Mouse (Mus musculus): ENCODE measurements around the gene Mef2b.
"Not testable (repeated sequence)": the region's sequence is repeated elsewhere in the genome, so short reads cannot be mapped to it uniquely, and the experiment has no call there.

Gene Mef2b

DNA sequence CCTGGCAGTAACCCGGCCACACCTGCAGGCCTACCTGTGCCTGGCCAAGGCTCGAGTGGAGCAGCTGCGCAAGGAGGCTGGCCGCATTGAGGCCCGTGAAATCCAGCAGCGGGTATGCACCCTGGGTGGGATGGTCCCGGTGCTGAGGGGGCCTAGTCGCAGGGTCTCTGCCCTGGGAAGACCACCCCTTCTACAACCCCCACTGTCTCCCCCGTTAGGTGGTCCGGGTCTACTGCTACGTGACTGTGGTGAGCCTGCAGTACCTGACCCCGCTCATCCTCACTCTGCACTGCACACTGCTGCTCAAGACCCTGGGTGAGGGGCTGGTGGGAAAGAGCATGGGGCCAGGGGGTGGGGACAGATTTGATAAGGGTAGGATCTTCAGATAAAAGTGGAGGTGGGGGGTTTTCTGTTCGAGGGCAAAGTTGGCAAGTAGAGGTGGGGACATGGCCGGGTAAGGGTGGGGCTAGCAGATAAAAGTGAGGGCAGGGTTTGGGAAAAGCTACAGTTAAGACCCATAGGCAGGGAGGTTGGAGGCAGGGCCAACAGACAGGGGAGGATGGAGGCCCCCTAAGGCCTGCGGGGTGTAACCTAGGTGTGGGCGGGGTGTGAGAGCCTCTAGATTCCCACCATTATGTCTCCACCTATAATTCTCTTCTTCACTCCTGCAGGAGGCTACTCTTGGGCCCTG, 41.8 kb downstream of the Mef2b start:
- no peak for DNase-seq (ENCODE audit: low read depth)

DNA sequence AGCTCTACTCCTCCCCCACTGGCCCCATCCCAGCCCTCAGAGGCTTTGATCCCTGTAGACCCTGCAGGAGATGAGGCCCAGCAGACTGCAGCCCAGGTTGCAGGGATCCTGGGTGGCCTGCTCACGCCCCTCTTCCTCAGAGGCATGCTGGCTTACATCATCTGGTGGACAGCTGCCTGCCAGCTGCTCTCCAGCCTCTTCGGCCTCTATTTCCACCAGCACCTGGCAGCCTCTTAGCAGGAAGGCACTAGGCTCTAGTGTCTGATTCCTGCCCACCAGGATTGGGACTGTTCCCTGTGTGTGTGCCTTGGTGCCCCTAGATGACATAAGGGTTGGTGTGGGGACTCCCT, 42.4 kb downstream of the Mef2b start:
- no peak for DNase-seq (ENCODE audit: low read depth)

DNA sequence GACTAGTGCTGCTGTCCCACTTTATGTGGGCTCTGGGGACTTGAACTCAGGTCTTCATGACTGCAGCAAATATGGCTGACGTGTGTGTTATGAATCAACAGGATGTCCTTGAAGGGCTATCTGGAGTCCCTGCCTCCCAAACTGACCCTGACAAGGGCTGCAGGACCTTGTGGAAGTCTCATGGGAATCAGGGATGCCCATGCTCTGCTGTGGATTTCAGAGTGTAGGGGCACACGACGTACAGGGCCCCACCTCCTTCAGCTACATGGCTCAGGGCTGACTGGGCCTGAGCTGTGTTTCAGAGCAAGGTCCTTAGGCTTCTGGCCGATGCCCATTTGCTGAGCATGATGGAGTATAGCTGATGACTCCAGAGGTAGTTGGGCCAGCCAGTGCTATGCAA, 43.7 kb downstream of the Mef2b start:
- DNase-seq (ENCODE audit: low read depth) = no peak

DNA sequence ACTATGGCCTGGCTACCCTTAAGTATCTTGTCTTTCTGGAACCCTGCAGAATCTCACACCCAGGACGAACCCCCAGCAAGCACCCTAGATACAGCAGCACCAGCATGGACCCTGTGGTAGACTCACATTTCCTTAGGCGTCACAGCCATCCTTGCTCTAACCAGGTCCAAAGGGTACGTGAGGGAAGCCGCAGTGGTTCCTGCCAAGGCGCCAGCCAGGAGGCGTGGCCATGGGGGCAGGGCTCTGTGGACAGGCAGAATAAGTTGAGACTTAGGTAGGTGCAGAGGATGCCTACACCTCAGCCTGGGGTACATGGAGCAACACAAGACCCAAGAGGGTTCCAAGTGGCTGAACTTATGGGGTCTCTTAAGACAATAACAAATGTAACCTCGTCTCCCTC, 49.2 kb downstream of the Mef2b start:
- DNase-seq (ENCODE audit: low read depth) = no peak

DNA sequence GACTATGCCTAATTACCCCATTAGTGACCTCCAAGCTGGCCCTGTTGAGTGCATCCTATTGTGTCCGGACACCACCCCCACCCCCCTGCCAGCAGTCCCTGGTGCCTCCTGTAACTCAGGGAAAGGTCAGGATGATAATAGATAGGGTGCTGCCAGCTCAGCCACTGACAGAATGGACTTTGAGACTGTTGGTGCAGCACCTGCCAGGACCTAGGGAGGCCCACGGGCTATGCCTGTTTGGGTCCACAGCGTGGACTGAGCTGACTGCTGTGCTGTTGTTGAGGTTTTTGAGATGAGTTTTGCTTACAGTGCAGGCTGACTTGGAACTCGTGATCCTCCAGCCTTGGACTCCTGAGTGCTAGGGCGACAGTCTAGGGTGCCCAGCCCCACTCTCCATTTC, 53.7 kb downstream of the Mef2b start:
- DNase-seq (ENCODE audit: low read depth) = no peak

DNA sequence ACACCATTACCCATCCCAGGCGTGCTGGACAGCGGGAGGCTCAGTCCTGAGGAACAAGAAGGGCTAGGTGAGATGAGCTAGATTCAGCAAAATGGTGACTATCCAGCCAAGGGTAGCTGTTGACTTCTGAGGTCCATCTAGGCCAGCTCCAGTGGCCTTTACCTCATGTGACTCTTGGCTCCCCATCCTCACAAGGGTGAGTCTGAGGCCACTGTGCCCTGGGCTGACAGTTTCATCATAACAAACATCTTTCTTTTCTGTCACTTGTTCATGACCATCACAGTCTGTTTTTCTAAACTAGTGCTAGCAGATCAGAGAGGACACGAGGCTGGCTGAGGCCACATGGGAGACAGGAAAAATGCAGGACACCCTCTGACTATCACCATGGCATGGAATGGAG, 54.7 kb downstream of the Mef2b start:
- no peak for DNase-seq (ENCODE audit: low read depth)

DNA sequence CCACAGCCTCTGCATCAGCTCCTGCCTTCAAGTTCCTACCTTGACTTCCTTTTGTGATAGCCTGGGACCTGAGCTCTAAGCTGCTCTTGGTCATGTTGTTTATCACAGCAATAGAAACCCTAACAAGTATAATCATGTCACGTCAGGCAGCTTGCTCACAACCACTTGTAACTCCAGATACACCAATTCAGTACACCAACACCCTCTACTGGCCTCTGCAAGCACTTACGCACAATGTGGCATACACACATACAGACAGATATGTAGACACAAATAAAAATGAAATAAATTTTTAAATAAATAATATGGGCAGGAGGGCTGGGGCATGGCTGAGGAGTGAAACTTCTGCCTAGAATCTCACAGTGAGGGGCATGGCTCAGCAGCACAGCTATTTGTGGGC, 56.3 kb downstream of the Mef2b start:
- DNase-seq (ENCODE audit: low read depth) = no peak

DNA sequence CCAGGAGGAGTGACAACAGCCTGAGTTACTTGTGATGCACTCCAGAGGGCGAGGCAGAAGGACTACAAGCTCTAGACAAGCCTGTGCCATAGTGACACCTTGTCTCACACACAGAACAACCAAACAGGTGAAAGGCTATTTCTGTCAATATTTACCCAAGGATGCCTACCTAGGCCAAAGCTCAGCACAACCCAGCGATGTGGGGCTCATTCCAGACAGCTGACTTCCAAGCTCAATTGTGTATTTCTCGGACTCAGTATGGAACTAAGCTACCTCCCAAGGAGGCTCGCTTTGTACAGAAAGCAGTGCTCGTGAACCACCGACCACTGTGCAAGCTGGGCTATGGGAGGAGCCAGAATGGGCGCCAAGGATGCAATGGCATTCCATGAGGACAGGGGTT, 58.1 kb downstream of the Mef2b start:
- DNase-seq (ENCODE audit: low read depth) = no peak

DNA sequence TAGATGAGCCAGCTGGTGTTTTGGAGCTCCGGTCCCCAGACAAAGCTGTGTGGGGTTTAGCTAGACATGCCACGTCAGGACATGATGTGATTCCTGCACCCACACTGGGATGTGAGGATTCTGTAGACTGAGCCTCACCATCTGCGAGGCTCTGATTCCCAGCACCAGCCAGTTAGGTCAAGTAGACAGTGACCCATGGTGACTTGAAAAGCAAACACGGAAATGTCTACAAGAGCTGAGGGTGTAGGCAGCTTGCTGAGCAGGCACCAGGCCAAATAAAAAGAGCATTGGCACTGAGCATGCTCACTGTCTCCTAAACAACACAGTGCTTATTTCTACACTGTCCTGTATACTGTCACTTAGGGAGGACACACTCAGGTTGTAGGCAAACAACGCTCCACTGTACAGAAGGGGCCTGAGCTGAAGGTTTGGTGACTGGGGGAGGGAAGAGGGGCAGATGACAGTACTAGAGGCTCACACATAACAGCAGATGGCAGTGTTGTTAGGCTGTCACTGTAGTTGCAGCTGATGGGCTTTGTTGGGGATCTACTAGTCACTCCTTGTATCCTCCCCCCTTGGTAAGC, 60.7 kb downstream of the Mef2b start:
- DNase-seq (ENCODE audit: low read depth) = peak; percentile 35

DNA sequence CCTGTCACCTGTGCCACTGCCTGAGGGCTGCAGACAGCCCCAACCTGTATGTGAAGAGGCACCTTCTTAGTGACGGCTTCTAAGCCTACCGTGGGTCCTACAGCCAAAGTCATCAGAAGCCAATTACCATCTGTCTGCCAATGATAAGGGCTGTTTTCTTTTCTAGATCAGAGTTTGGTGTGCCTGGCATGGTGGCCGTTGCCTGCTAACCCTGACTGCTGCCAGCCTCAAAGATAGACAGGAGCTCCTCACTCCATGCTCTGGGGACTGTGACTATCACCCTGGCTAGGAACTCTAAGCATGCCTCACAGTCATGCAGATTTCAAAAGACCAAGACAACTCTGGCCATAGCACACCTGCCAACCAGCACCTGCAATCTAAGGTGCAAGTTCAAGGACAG, 61.9 kb downstream of the Mef2b start:
- DNase-seq (ENCODE audit: low read depth) = no peak

DNA sequence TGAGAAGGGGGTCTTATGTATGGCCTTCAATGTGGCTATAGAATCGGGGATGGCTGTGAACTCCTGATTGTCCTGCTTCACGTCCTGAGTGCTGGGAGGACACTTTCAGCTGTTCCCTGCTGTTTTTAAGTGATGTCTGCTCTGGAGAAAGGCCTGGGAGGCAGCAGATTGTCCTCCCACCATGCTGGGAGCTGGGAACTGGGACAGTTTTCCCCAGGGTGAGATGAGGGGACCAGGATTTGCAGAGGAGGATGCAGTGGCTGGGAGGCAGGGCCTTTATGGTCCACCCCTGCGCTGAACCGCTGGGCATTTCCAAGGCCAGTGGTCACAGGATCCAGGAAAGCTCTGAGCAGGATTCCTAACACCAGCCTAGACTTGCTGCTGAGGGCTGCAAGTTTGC, 63.6 kb downstream of the Mef2b start:
- DNase-seq (ENCODE audit: low read depth) = no peak

DNA sequence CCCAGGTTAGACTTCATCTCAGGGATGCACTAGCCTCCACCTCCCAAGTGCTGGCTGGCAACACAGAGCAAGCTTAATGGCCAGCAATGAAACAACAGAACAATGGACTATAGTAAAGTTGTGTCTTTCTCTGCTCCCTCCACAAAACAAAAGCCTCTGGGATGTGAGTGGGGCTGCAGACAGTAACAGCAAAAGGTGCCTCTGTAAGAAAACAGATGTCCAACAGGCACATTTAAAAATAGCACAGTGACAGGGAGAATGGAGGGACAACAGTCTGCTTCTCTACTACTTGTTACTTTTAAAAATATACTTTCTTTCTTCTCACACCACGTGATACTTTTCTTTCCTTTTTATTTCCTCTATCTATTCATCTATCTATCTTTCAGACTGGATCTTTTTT, 65.2 kb downstream of the Mef2b start:
- DNase-seq (ENCODE audit: low read depth) = no peak

DNA sequence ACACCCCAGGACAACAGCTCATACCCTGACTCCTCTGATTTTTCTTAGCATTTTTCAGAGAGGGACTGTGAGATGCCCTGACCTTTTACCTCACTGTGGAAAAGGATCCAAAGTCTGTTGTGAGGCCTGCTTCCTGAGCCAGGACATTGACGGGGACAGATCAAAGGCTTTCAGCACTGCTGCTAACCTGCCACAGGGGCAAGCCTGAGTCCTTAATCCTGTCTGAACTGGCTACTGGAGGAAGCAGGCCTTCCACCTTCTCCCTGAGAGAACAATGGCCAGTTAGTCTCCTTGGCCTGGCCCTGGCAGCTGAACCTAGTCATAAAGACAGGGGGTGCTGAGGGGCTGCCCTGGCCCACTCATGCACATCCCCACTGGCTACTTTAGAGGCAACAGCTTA, 68.6 kb downstream of the Mef2b start:
- no peak for DNase-seq (ENCODE audit: low read depth)

DNA sequence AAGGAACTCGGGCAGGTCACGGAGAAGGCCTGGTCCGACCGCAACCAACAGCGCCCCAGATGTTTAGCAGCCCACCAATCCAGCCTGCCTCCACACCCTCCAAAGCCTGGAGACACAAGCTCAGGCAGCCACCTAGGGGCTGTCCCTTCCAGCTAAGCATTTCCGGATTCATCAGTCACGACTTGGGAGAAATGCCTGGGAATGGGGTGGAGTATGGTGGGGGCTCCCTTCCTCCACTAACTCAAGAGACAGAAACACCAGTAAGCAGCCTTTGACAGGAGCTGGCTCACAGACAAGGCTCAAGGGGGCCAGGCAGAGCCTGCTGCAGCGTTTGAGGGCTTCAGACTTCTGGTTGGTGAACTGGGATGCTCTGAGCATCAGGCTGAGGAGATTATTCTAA, 71.0 kb downstream of the Mef2b start:
- DNase-seq (ENCODE audit: low read depth) = no peak

DNA sequence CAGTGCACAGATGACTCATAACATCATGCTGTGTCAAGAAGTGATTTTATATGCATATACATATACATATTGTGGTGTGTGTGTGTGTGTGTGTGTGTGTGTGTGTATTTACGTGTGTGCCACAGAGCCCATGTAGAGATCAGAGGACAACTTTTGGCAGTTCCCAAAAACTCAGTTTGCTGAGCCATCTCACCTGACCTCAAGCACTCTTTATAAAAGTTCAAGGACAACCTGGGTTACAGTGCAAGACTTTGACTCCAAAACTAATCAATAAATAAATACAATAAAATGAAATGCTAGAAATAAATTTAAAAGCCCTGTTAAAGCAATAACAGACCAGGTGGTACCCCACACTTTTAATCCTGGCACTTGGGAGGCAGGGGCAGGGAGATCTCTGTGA, 71.8 kb downstream of the Mef2b start:
- peak; percentile 18 for DNase-seq (ENCODE audit: low read depth)

DNA sequence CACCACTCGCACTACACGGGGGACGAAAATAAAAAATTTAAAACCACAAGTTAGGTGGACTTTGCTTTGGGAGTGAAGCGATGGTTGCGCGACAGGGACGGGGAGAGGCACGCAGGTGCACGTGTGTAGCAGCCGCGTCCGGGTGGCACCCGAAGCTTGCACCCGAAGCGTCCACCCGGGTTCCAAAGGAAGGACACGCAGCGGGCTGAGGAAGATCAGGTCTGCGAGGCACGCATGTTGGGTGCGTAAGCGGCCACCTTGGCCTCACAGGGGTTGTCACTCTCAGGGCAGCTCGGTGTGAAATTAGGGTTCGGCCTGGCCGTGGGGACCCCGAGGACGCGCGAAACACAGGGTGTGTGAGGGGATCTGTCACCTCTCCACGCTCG, 72.2 kb downstream of the Mef2b start:
- DNase-seq (ENCODE audit: low read depth) = no peak

DNA sequence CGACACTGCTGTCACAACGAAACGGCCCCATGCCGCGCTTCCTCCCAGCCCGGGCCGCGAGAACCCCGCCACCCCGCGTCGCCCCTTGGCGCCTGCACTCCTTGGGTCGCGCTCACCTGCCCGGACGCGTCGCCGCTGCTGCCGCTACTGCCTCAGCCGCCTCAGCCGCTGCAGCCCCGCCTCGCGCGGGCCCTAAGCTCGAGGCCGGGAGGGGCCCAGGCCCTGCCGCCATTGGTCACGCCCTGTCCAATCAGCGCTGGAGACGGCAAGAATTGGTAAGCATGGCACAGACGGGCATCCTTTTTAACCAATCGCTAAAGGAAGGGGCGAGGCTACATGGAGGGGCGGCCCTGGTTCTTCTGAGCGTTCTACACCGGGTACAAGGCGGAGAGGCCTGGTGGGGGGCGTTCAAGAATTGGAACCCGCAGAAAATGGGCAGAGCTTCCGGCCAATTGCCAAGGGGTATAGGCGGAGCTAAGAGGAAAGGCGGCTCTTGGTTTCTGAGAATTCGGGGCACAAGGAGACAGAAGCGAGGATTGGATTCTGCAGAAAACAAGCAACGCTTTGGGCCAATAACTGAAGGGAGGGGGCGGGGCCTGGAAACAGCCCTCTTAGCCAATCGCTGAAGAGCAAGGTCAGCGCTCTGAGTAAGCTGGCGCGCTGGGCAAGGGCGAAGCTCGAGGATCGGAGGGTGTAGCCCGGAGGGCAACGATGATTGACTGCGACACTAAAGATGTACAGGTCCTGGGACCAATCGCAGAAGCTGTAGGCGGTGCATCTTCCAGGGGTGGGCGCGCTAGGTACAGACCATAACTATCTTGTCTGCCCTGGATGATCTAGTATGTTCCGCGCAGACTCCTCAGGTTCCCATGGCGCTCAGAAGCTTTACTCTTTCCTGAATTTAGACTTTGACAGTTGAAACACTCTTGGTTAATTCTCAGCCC, 72.9 kb downstream of the Mef2b start, which contains the start of gene Slc25a42:
Gene Slc25a42 (minus strand): TSS at position 194 of the 944 bp plus-strand sequence.
- DNase-seq (ENCODE audit: low read depth) = peak; percentile 98

DNA sequence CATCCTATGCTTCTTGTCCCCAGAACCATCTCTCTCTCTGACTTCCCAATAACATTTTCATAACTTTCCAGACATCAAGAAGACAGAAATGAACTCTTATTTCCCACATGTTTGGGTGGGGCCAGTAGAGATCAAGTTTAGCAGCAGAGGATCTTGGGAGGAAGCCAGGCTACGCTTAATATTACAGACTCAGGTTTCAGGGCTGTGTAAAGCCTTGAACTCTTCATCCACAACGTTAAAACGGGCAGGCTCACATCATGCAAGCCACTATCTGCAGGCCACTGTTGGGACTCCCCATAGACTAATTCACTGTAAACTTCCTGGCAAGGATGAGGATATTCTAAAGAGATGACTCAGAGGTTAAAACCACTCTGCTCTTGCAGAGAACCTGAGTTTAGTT, 74.9 kb downstream of the Mef2b start:
- no peak for DNase-seq (ENCODE audit: low read depth)

DNA sequence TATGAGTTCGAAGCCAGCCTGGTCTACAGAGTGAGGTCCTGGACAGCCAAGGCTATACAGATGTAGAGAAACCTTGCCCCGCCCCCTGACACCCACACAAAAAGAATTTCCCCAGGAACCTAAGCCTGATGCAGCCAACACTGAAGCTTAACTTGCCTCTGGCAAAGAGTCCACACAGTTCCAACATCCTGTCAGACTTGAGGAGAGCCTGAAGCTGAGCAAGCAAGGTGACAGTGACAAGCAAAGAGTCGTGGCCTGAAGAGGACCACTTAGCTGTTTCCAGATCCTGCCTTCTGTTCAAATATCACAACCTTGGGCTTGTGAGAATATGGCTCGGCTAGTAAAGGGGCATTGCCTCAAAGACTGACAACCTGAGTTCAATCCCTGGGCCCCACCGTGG, 75.6 kb downstream of the Mef2b start:
- no peak for DNase-seq (ENCODE audit: low read depth)

DNA sequence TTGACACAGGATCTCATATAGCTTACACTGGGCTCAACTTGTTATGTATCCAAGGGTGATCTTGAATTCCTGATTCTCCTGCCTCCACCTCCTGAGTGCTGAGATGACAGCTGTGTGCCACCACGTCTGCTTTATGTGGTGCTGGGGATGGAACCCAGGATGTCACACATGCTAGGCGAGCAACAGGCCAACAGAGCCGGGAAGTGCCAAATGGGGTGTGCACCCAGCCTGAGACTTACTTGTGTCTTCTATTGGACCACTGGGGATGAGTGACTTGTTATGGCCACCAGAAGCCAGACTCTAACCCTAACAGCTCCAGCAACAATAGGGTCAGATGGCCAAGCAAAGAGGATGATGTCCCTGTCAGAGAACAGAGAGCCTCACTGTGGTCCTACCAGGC, 76.7 kb downstream of the Mef2b start:
- not testable (repeated sequence) for DNase-seq (ENCODE audit: low read depth)

DNA sequence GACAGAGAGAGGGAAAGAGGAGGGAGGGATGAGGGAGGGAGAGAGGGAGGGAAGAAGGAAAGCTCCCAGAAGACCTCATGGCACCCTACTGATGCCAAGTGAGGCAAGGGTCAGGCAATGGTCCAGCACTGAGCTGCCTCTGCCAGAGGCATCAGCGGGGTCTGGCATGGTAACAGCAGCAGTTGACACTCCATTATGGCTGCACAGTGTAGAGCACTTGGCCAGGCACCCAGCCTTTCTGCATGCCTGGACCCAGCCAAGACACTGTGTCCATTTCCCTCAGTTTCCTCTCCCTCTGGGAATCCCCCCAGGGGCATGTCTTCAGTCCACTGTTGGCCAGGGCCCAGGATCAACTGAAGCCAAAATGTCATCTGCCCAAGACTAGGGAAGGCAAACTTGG, 77.1 kb downstream of the Mef2b start:
- DNase-seq (ENCODE audit: low read depth) = no peak
